Mouse (Mus musculus): ENCODE data around the gene Ccdc61.

The Ccdc61 gene

GRCm38 (mm10) chr7:18844811-18845210 is 65.4 kb downstream of the Ccdc61 start:
- DNase-seq, result no peak

GRCm38 (mm10) chr7:18841174-18841567 is 69.0 kb downstream of the Ccdc61 start:
- DNase-seq, result no peak

All from kidney, postnatal 25 days (tissue).